Mouse (Mus musculus) spleen, postnatal 10 days (tissue): ENCODE data around the gene Olfr282.

Source experiments
- DNase-seq, 2 experiments: peaks; one replicate each; pipeline ENCODE4 v3.0.0; 2021 to 2022; ENCODE audit warnings: low spot score in 2 of 2

The Olfr282 gene

GRCm38 (mm10) chr15:98474958-98475357 is 43.9 kb downstream of the Olfr282 start:
- no peak for DNase-seq

GRCm38 (mm10) chr15:98475382-98475781 is 44.4 kb downstream of the Olfr282 start:
- peak; percentile 31 to 77 for DNase-seq

DNA sequence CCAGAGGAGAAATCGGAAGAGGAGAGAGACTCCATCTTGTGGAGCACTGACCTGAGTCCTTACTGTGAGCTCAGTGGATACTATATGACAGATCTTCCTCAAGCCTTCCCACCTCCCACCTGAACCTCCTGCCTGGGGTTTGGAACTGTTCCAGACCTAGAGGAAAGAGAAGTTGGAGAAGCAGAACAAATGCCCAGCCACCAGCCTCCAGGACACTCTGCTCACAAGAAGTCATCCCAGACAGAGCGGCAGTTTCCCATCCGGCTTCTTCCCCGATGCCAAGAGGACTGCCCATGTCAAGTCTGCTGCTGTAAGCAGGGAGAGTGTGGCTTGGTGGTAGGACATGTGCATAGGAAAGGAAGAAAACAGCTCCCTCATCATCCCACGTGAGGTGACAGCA is 45.3 kb downstream of the Olfr282 start:
- no peak for DNase-seq

DNA sequence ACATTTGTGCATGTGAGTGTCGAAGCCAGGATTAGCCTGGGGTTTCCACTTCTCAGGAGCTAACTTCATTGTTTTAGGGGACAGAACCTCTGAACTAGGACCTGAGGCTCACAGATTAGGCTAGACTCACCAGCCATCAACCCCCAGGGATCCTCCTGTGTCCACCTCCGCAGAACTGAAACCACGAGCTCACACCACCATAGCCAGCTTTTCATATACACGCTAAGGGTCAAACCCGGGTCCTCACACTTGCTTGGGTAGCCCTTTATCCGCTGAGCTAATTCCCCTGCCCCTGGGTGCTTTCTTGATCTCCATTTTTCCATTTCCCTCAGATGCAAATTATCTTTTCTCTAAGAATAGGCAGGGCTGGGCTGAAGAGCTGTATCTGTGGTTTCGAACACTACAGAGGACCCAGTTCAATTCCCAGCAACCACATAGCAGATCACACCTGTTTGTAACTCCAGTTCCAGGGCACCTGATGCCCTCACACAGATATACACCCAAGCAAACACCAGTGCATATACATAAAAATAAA is 48.6 kb downstream of the Olfr282 start:
- no peak for DNase-seq

DNA sequence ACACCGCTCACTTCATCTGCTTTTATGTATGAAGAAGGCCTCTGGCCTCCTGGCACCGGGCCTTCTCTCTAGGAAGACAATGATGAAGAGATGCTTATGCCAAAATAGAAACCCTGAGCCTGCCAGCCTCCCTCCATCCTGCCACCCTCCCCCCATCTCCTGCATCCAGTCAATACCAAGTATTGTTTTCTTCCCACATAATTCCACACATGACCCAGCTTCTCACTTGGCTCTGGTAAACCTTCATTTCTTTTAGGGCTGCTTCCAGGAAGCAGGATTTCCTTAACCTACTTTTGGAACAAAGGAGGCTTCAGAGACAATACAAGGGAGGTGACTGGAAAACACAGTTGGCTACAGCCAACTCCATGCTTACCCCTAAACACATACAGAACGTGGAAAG is 51.7 kb downstream of the Olfr282 start, which contains the start of gene Lalba:
Gene Lalba (minus strand): TSS at position 21 of the 400 bp plus-strand sequence.
- no peak for DNase-seq

DNA sequence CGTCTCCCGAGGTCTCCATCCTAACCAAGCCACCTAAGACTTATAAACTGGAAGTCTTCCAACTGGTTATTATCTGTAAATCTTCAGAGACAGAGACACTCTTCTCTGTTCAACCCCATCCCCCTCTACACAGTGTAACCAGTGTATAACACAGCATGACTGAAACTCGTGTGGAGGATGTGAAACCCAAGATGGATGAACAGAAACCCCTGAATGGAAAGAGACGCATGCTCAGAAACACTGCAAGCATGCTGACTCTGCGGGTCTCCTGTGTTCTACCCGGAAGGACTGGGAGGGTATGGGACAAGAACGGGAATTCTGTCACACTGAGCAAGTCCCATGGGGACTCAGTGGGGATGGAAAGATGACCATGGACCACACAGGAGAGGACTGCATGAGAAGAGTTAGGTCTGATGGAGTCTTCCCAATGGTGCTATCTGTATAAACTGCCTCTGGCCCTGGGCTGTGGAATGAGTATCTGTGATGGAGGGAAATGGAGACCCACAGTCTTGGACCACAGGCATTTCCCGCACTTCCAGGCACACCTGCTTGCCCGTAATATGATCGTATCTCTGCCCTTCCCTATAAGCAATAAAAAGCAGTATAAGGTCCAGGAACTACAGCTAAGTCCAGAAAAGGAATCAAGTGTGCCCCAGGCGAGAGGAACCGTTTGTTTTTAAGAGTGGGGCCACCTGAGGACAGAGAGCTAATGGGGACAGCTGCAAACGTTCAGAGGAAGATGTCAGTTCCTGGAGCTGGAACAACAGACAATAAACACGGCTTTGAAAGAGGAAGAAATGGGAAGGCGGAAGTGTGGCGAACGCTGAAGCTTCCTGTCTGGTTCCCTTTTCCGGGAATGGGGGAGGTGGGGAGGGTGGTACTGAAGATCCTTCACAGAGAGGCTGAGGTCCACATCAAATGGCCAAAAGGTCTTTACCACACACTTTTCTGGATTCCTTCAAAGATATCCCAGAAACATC is 53.2 kb downstream of the Olfr282 start:
- peak; percentile 19 to 35 for DNase-seq

- DNase-seq = no peak
Measured at GRCm38 (mm10) chr15:98486433-98487021, 55.5 kb downstream of the Olfr282 start.
